Mouse (Mus musculus): ENCODE measurements at regions not wholly inside any gene's neighbourhood (a gene's known extent, or its start where the extent isn't known, plus 50 kb on each side); places are given as distances from the start of the nearest gene placed in this dataset.

GRCm38 (mm10) chr12:110332616-110333154 is 53.8 kb downstream of the Dio3 start:
- ATAC-seq, result peak; percentile 91

GRCm38 (mm10) chr12:110334609-110335008 is 55.7 kb downstream of the Dio3 start:
- no peak for ATAC-seq

GRCm38 (mm10) chr12:110344280-110344827 is 65.5 kb downstream of the Dio3 start:
- ATAC-seq, result no peak

- ATAC-seq, result no peak
Observed at GRCm38 (mm10) chr12:110349621-110350020, 70.8 kb downstream of the Dio3 start.

- no peak for ATAC-seq
Observed at GRCm38 (mm10) chr12:110355851-110356250, 77.0 kb downstream of the Dio3 start.

GRCm38 (mm10) chr12:110367102-110367501 is 79.8 kb upstream of the Ppp2r5c start:
- ATAC-seq, result no peak

- no peak for ATAC-seq
Observed at GRCm38 (mm10) chr12:110367822-110368221, 79.1 kb upstream of the Ppp2r5c start.

GRCm38 (mm10) chr12:110371886-110372690 is 74.8 kb upstream of the Ppp2r5c start:
- no peak for ATAC-seq

GRCm38 (mm10) chr12:110372986-110373385 is 73.9 kb upstream of the Ppp2r5c start:
- ATAC-seq, result no peak

- ATAC-seq, result peak; percentile 73
Observed at GRCm38 (mm10) chr12:110373408-110374065, 73.4 kb upstream of the Ppp2r5c start.

- ATAC-seq, result peak; percentile 65
Observed at GRCm38 (mm10) chr12:110375139-110375538, 71.8 kb upstream of the Ppp2r5c start.

- ATAC-seq, result no peak
Observed at GRCm38 (mm10) chr12:110376062-110376837, 70.7 kb upstream of the Ppp2r5c start.

GRCm38 (mm10) chr12:110376838-110377150 is 70.1 kb upstream of the Ppp2r5c start:
- ATAC-seq, result no peak

- ATAC-seq, result no peak
Observed at GRCm38 (mm10) chr12:110377306-110377705, 69.6 kb upstream of the Ppp2r5c start.

GRCm38 (mm10) chr12:110377734-110378133 is 69.2 kb upstream of the Ppp2r5c start:
- no peak for ATAC-seq

- ATAC-seq, result no peak
Observed at GRCm38 (mm10) chr12:110378302-110378701, 68.6 kb upstream of the Ppp2r5c start.

- no peak for ATAC-seq
Observed at GRCm38 (mm10) chr12:110379721-110380120, 67.2 kb upstream of the Ppp2r5c start.

- ATAC-seq, result peak; percentile 86
Observed at GRCm38 (mm10) chr12:110380831-110381750, 65.8 kb upstream of the Ppp2r5c start.

GRCm38 (mm10) chr12:110385031-110385430 is 61.9 kb upstream of the Ppp2r5c start:
- ATAC-seq, result no peak

- peak; percentile 9 for ATAC-seq
Observed at GRCm38 (mm10) chr12:110385801-110386599, 60.9 kb upstream of the Ppp2r5c start.

- no peak for ATAC-seq
Observed at GRCm38 (mm10) chr12:110387056-110387455, 59.9 kb upstream of the Ppp2r5c start.
